Mouse (Mus musculus): ENCODE data around the gene Slc25a22. TPM values are rescaled to one million over a fixed set of nuclear protein-coding genes. Genes with fewer than 3 reads are reported as not detected.
A peak's percentile ranks its signal among the peaks of the same experiment; 100 is the strongest.

Gene Slc25a22
- total and polyA plus RNA-seq, 3 experiments: 55.8 to 85.8 (median 72.6) TPM

DNA sequence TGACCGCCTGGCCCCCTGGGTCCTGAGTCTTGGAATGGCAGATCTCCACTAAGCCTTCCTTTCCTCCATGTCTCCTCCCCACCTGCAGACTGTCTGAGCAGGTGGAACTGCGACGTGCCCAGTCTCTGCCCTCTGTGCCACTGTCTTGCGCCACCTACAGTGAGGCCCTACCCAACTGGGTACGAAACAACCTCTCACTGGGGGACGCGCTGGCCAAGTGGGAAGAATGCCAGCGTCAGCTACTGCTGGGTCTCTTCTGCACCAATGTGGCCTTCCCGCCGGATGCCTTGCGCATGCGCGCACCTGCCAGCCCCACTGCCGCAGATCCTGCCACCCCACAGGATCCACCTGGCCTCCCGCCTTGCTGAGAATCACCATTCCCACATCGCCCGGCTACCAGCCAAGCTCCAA is 21.6 kb upstream of the Slc25a22 start:
- peaks cover 5% of the 10 kb centered on the region; the same call in 1 of the 2 replicates for H3K36me3 ChIP-seq (ENCODE audit: control insufficient read depth, insufficient read depth, low read length)
- peaks cover 26% of the 10 kb centered on the region for H3K4me1 ChIP-seq (ENCODE audit: control insufficient read depth, insufficient read depth, low read length)
- no peaks in the 10 kb centered on the region for H3K79me2 ChIP-seq (replicated peaks; ENCODE audit: control insufficient read depth, insufficient read depth, low read length)
- peak overlapping the region; percentile 97 for H3K27ac ChIP-seq
- H3K27me3 ChIP-seq (ENCODE audit: control insufficient read depth, insufficient read depth, low read length): no peaks in the 10 kb centered on the region
- H3K9ac ChIP-seq (ENCODE audit: low read depth, low read length): no peak overlapping the region
- H3K4me3 ChIP-seq: no peak overlapping the region
- intact Hi-C loops (cut with DNase I): no loop called here
- TF ChIP-seq CTCF (IDR thresholded peaks at IDR 0.05) (no peak), EP300 (IDR thresholded peaks at IDR 0.05; ENCODE audit: insufficient read depth, low read depth, low read length) (no peak), POLR2A (IDR thresholded peaks at IDR 0.05; ENCODE audit: insufficient read depth, low read depth, low read length) (no peak)
- 84% methylated on average over 17 of the region's 17 CpGs for WGBS
- peak; percentile 40 to 42 for DNase-seq

DNA sequence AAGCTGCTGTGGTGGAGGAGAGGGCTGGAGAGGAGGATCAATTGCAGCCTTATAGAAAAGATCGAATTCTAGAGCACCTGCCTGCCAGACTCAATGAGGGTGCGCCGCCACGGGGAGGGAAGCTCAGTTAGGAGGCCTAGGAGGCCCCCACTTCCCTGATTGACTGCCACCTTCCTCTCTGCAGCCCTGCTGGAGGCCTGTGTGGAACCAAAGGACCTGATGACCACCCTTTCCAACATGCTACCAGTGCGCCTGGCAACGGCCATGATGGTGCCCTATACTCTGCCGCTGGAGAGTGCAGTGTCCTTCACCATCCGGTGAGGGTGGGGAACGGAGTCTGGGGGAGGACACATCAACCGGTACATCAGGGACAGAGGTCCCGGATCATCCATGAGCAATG is 21.0 kb upstream of the Slc25a22 start:
- H3K4me1 ChIP-seq (ENCODE audit: control insufficient read depth, insufficient read depth, low read length): peaks cover 26% of the 10 kb centered on the region
- intact Hi-C loops (cut with DNase I): no loop called here
- WGBS: 85% methylated on average over 11 of the region's 11 CpGs
- no peak for TF ChIP-seq POLR2A (IDR thresholded peaks at IDR 0.05; ENCODE audit: insufficient read depth, low read depth, low read length)
- peak; percentile 35; the same call in 1 of the 2 replicates for TF ChIP-seq CTCF (IDR thresholded peaks at IDR 0.05)
- TF ChIP-seq EP300 (IDR thresholded peaks at IDR 0.05; ENCODE audit: insufficient read depth, low read depth, low read length): no peak
- no peak overlapping the region for H3K9ac ChIP-seq (ENCODE audit: low read depth, low read length)
- H3K36me3 ChIP-seq (ENCODE audit: control insufficient read depth, insufficient read depth, low read length): peaks cover 5% of the 10 kb centered on the region; the same call in 1 of the 2 replicates
- peak overlapping the region; percentile 9 for H3K27ac ChIP-seq
- no peak overlapping the region for H3K4me3 ChIP-seq
- no peaks in the 10 kb centered on the region for H3K27me3 ChIP-seq (ENCODE audit: control insufficient read depth, insufficient read depth, low read length)
- H3K79me2 ChIP-seq (replicated peaks; ENCODE audit: control insufficient read depth, insufficient read depth, low read length): no peaks in the 10 kb centered on the region
- peak in 1 of 2 experiments; percentile 14 for DNase-seq

DNA sequence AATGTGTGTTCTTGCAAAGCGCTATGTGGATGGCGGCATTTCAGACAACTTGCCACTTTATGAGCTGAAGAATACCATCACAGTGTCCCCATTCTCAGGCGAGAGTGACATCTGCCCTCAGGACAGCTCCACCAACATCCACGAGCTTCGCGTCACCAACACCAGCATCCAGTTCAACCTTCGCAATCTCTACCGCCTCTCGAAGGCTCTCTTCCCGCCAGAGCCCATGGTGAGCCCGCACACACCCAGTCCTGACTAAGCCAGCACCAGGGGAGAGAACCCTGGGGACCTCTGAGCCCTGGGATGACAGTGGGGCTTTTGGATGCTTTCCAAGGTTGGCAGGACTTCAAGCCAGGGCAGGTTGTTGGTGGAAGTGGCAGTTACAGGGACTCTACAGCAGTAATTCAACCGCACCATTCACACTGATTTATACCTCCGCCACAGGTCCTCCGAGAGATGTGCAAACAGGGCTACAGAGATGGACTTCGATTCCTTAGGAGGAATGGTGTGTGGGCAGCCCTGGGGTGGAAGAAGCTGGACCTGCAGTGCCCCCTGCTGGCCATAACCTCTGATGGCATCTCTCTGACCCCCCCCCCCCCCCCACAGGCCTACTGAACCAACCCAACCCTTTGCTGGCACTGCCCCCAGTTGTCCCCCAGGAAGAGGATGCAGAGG is 20.4 kb upstream of the Slc25a22 start:
- Histone ChIP-seq H3K27me3 (ENCODE audit: control insufficient read depth, insufficient read depth, low read length) (no peaks in the 10 kb centered on the region), H3K79me2 (replicated peaks; ENCODE audit: control insufficient read depth, insufficient read depth, low read length) (no peaks in the 10 kb centered on the region), H3K27ac (peak overlapping the region; percentile 10; the same call in 1 of the 2 replicates), H3K9ac (ENCODE audit: low read depth, low read length) (no peak overlapping the region; the same call in 1 of the 2 replicates), H3K4me3 (no peak overlapping the region), H3K4me1 (ENCODE audit: control insufficient read depth, insufficient read depth, low read length) (peaks cover 26% of the 10 kb centered on the region), H3K36me3 (ENCODE audit: control insufficient read depth, insufficient read depth, low read length) (peaks cover 5% of the 10 kb centered on the region; the same call in 1 of the 2 replicates)
- 0 out of 2 replicates have a peak, but pooled peaks have one; percentile 37 for TF ChIP-seq EP300 (IDR thresholded peaks at IDR 0.05; ENCODE audit: insufficient read depth, low read depth, low read length)
- TF ChIP-seq POLR2A (IDR thresholded peaks at IDR 0.05; ENCODE audit: insufficient read depth, low read depth, low read length): 0 out of 2 replicates have a peak, but pooled peaks have one; percentile 22
- peak; percentile 75 for TF ChIP-seq CTCF (IDR thresholded peaks at IDR 0.05)
- DNase-seq: peak; percentile 62 to 74
- intact Hi-C loops (cut with DNase I): no loop called here
- 72% methylated on average over 15 of the region's 15 CpGs for WGBS

DNA sequence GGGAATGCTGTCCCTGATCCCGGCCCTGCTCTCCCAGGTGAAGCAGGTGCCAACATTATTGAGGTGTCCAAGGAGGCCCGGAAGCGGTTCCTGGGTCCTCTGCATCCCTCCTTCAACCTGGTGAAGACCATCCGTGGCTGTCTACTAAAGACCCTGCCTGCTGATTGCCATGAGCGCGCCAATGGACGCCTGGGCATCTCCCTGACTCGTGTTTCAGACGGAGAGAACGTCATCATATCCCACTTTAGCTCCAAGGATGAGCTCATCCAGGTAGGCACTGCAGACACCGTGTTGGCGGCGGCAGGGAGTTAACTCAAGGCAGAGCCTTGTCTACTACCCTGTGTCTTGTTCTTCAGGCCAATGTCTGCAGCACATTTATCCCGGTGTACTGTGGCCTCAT is 19.5 kb upstream of the Slc25a22 start:
- H3K79me2 ChIP-seq (replicated peaks; ENCODE audit: control insufficient read depth, insufficient read depth, low read length): no peaks in the 10 kb centered on the region
- peak overlapping the region; percentile 100 for H3K27ac ChIP-seq
- peak overlapping the region; percentile 100; the same call in 1 of the 2 replicates for H3K4me3 ChIP-seq
- no peak overlapping the region; the same call in 1 of the 2 replicates for H3K9ac ChIP-seq (ENCODE audit: low read depth, low read length)
- TF ChIP-seq POLR2A (IDR thresholded peaks at IDR 0.05; ENCODE audit: insufficient read depth, low read depth, low read length) (no peak), CTCF (IDR thresholded peaks at IDR 0.05) (no peak), EP300 (IDR thresholded peaks at IDR 0.05; ENCODE audit: insufficient read depth, low read depth, low read length) (no peak)
- H3K27me3 ChIP-seq (ENCODE audit: control insufficient read depth, insufficient read depth, low read length): no peaks in the 10 kb centered on the region
- peak in 1 of 2 experiments; percentile 20 for DNase-seq
- H3K4me1 ChIP-seq (ENCODE audit: control insufficient read depth, insufficient read depth, low read length): peaks cover 24% of the 10 kb centered on the region
- WGBS: 85% methylated on average over 14 of the region's 14 CpGs
- intact Hi-C loops (cut with DNase I): no loop called here
- H3K36me3 ChIP-seq (ENCODE audit: control insufficient read depth, insufficient read depth, low read length): peaks cover 5% of the 10 kb centered on the region; the same call in 1 of the 2 replicates

DNA sequence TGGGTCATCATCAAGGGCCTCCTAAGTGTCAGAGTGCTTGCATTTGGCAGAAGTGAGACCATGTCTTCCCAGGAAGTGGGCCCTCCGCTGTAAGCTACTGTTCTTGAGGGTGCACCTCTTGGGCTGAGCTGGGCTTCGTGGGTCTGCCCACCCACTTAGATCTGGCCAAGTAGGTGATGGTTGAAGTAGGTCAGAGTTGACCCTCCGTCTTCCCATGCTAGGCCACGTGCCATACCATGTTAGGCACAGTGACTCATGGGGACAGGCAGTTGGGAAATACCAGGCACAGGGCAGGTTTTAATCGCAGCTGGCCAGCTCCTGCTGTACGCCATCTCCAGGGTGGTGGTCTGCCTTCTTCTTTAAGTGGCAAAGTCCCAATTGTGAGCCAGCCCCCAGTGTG is 19.0 kb upstream of the Slc25a22 start:
- H3K27ac ChIP-seq: peak overlapping the region; percentile 100
- no peaks in the 10 kb centered on the region for H3K27me3 ChIP-seq (ENCODE audit: control insufficient read depth, insufficient read depth, low read length)
- peak; percentile 56 to 76 for DNase-seq
- WGBS: 37% methylated on average over 6 of the region's 6 CpGs
- H3K4me3 ChIP-seq: peak overlapping the region; percentile 100
- H3K9ac ChIP-seq (ENCODE audit: low read depth, low read length): peak overlapping the region; percentile 97; the same call in 1 of the 2 replicates
- TF ChIP-seq POLR2A (IDR thresholded peaks at IDR 0.05; ENCODE audit: insufficient read depth, low read depth, low read length) (peak; percentile 19; the same call in 1 of the 2 replicates), CTCF (IDR thresholded peaks at IDR 0.05) (no peak), EP300 (IDR thresholded peaks at IDR 0.05; ENCODE audit: insufficient read depth, low read depth, low read length) (peak; percentile 79; the same call in 1 of the 2 replicates)
- no peaks in the 10 kb centered on the region for H3K79me2 ChIP-seq (replicated peaks; ENCODE audit: control insufficient read depth, insufficient read depth, low read length)
- H3K4me1 ChIP-seq (ENCODE audit: control insufficient read depth, insufficient read depth, low read length): peaks cover 23% of the 10 kb centered on the region
- intact Hi-C loops (cut with DNase I): no loop called here
- peaks cover 5% of the 10 kb centered on the region; the same call in 1 of the 2 replicates for H3K36me3 ChIP-seq (ENCODE audit: control insufficient read depth, insufficient read depth, low read length)
